Mouse (Mus musculus): ENCODE data around the gene Olfr460. TPM values are rescaled to one million over a fixed set of nuclear protein-coding genes. Genes with fewer than 3 reads are reported as not detected.
"Not testable (repeated sequence)": the region's sequence is repeated elsewhere in the genome, so short reads cannot be mapped to it uniquely, and the experiment has no call there.

Olfr460 gene
- polyA plus RNA-seq (2015; fragmentation: Nextera tagmentation; extraction: Ambion mirVana), result not detected in 2 replicates

DNA sequence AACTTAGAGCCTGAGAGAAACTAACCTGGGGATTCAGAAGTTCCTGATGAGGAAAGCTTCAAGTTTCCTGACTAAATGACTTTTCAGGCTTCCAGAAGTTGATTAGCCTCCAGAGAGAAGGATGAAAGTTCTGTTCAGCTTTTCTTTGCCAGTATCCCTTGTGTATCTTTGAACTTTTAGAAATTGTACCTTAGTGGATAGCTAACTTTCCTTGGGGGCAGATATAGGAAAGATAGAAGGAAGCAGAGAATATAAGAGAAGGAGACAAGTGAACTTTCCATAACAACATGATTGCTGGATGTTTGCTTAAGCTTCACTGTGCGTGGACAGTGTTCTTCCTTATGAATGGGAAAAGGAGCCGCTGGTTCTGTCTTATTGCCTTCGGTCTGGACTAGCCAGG lies at the start of gene Olfr460:
Gene Olfr460, plus strand, starts transcription at position 301 of the 400 bp plus-strand sequence.
- Histone ChIP-seq H3K27ac (no peak within 1 kb of the TSS), H3K9me3 (no peaks in the 10 kb centered on the region), H3K36me3 (no peaks in the 10 kb centered on the region), H3K9ac (no peak within 1 kb of the TSS), H3K4me3 (no peak within 1 kb of the TSS), H3K4me1 (no peaks in the 10 kb centered on the region), H3K4me2 (replicated peaks) (no peak within 1 kb of the TSS), H3K27me3 (no peaks in the 10 kb centered on the region)
- WGBS, result 91% methylated on average over 3 of the region's 3 CpGs
- ATAC-seq (ENCODE audit: low FRiP score, low read depth), result no peak

- no peaks in the 10 kb centered on the region for H3K36me3 ChIP-seq
- no peaks in the 10 kb centered on the region for H3K4me1 ChIP-seq
- 84% methylated on average over 10 of the region's 10 CpGs for WGBS
- ATAC-seq (ENCODE audit: low FRiP score, low read depth), result no peak
- no peak overlapping the region for H3K4me2 ChIP-seq (replicated peaks)
- no peak overlapping the region for H3K27ac ChIP-seq
- no peaks in the 10 kb centered on the region for H3K27me3 ChIP-seq
- H3K4me3 ChIP-seq, result no peak overlapping the region
- no peaks in the 10 kb centered on the region for H3K9me3 ChIP-seq
- no peak overlapping the region for H3K9ac ChIP-seq
Measured at GRCm38 (mm10) chr6:40544690-40545089, 24.6 kb upstream of the Olfr460 start.

- H3K4me3 ChIP-seq, result no peak within 1 kb of the TSS
- 90% methylated on average over 2 of the region's 2 CpGs for WGBS
- no peak within 1 kb of the TSS for H3K27ac ChIP-seq
- no peaks in the 10 kb centered on the region for H3K27me3 ChIP-seq
- H3K9me3 ChIP-seq, result no peaks in the 10 kb centered on the region
- H3K9ac ChIP-seq, result no peak within 1 kb of the TSS
- H3K4me1 ChIP-seq, result no peaks in the 10 kb centered on the region
- no peak within 1 kb of the TSS for H3K4me2 ChIP-seq (replicated peaks)
- no peak for ATAC-seq (ENCODE audit: low FRiP score, low read depth)
- H3K36me3 ChIP-seq, result no peaks in the 10 kb centered on the region
Measured at GRCm38 (mm10) chr6:40554950-40555349, 14.3 kb upstream of the Olfr460 start, which contains the start of gene Olfr461. TSS of gene Olfr461 (minus strand) at chr6:40555050.

DNA sequence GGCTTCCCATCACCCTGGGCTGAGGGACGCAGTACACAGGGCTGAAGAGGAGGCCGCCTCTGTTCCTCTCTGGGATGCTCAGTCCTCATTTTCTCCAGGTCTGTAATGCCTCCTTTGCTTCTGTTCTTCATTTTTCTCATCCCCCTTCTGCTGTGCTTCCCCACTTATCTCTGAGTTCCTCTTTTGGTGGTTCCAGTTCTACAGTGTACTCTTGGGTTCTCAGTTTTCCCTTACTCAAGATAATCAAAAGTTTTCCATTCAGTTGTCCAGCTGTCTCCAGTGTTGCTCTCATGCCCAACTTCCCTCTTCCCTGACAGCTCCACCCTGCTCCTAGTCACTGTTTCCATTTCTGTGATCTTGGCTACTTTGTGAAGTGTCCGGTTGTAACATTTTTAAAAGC lies 4.3 kb downstream of the Olfr460 start:
- no peak for ATAC-seq (ENCODE audit: low FRiP score, low read depth)
- Histone ChIP-seq H3K4me3 (no peak overlapping the region), H3K4me1 (no peaks in the 10 kb centered on the region), H3K9ac (no peak overlapping the region), H3K36me3 (no peaks in the 10 kb centered on the region), H3K27ac (no peak overlapping the region), H3K9me3 (no peaks in the 10 kb centered on the region), H3K4me2 (replicated peaks) (no peak overlapping the region), H3K27me3 (no peaks in the 10 kb centered on the region)
- 60% methylated on average over 3 of the region's 3 CpGs for WGBS

DNA sequence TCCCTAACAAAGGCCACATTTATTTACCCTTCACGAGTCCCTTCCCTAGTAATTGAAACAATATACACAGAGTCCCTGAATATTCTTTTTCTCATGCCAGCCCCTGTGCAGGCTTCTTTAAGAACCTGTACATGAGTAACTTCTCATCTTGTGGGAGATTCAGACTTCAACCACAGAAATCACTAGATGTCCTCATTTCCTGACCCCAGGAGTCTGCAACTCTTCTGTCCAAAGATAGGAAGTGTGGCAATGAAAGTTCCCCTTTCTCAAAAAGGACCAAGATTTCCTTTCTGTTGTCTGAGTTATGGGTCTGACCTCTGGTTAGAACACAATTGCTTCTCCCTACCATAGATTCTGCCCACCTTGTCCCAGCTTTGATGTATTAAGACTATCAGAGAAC lies 7.0 kb downstream of the Olfr460 start:
- Histone ChIP-seq H3K4me3 (no peak overlapping the region), H3K9me3 (no peaks in the 10 kb centered on the region), H3K27ac (no peak overlapping the region), H3K4me2 (replicated peaks) (no peak overlapping the region), H3K27me3 (no peaks in the 10 kb centered on the region), H3K9ac (no peak overlapping the region), H3K4me1 (no peaks in the 10 kb centered on the region), H3K36me3 (no peaks in the 10 kb centered on the region)
- ATAC-seq (ENCODE audit: low FRiP score, low read depth), result no peak
- WGBS, result 73% methylated on average over 1 of the region's 1 CpGs

- no peak overlapping the region for H3K4me3 ChIP-seq
- no peaks in the 10 kb centered on the region for H3K9me3 ChIP-seq
- ATAC-seq (ENCODE audit: low FRiP score, low read depth), result no peak
- no peak overlapping the region for H3K4me2 ChIP-seq (replicated peaks)
- H3K27ac ChIP-seq, result no peak overlapping the region
- H3K4me1 ChIP-seq, result no peaks in the 10 kb centered on the region
- no peaks in the 10 kb centered on the region for H3K36me3 ChIP-seq
- H3K9ac ChIP-seq, result no peak overlapping the region
- H3K27me3 ChIP-seq, result no peaks in the 10 kb centered on the region
- 73% methylated on average over 6 of the region's 6 CpGs for WGBS
Measured at GRCm38 (mm10) chr6:40584336-40584735, 15.0 kb downstream of the Olfr460 start.

DNA sequence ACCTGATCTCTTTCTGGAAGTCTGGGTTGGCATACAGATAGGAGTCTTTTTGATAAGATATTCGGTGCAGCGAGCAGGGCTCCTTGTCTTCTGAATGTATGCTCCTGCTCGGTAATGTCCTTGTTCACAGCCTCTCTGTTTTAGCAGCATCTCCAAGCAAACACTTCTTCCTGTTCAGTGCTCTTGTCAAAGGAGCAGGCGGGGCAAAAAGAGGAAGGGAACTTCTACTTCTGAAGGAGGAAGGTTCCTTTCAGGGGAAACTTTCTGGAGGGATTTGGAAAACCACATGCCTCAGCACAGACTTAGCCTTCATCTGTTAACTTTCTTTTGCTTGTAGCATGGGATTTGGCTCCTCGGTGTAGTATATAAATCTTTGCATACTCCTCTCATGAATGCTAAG lies 16.4 kb downstream of the Olfr460 start, which contains the start of gene Clec5a:
Gene Clec5a, minus strand, starts transcription at position 177 of the 400 bp plus-strand sequence.
- no peaks in the 10 kb centered on the region for H3K9me3 ChIP-seq
- H3K4me2 ChIP-seq (replicated peaks), result no peak within 1 kb of the TSS
- ATAC-seq (ENCODE audit: low FRiP score, low read depth), result no peak
- no peaks in the 10 kb centered on the region for H3K27me3 ChIP-seq
- WGBS, result 83% methylated on average over 5 of the region's 5 CpGs
- no peak within 1 kb of the TSS for H3K27ac ChIP-seq
- no peak within 1 kb of the TSS for H3K9ac ChIP-seq
- no peaks in the 10 kb centered on the region for H3K36me3 ChIP-seq
- H3K4me3 ChIP-seq, result no peak within 1 kb of the TSS
- no peaks in the 10 kb centered on the region for H3K4me1 ChIP-seq

GRCm38 (mm10) chr6:40588346-40588745 lies 19.1 kb downstream of the Olfr460 start:
- Histone ChIP-seq H3K27me3 (no peaks in the 10 kb centered on the region), H3K4me1 (no peaks in the 10 kb centered on the region), H3K36me3 (no peaks in the 10 kb centered on the region), H3K27ac (no peak overlapping the region), H3K4me2 (replicated peaks) (no peak overlapping the region), H3K9ac (no peak overlapping the region), H3K4me3 (no peak overlapping the region), H3K9me3 (no peaks in the 10 kb centered on the region)
- 90% methylated on average over 2 of the region's 2 CpGs for WGBS
- no peak for ATAC-seq (ENCODE audit: low FRiP score, low read depth)

DNA sequence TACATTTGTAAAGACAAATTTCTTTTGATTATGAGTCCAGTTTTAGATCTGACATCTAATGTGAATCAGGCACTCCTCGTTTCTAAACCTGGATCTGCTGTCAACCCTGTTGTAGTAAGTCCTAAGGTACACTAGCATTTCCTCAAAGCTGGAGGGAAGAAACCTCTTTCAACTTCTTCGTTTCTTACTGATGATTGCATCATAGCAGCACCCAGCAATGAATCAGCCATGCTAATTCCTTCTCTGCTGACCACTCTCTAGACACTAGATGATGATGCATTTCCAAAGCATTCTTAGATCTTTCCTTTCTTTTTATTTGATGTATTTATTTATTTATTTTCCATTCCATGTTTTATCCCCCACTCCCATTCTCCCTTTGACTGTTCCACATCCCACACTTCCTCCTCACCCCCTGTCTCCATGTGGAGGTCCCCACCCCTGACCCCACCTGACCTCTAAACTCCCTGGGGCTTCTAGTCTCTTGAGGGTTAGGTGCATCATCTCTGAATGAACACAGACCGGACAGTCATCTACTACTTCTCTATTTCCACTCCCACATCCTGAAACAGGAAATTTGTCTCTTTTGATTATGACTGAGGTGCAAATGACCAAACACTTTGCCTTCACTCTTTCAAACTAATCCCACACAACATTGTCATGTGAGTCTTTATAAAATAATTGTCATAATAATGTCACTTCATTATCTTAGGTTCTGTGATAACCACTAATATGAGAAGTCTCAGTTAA lies 25.7 kb downstream of the Olfr460 start:
- 65% methylated on average over 3 of the region's 3 CpGs for WGBS
- Histone ChIP-seq H3K4me3 (no peak overlapping the region), H3K9me3 (no peaks in the 10 kb centered on the region), H3K4me2 (replicated peaks) (no peak overlapping the region), H3K27ac (no peak overlapping the region), H3K4me1 (no peaks in the 10 kb centered on the region), H3K9ac (no peak overlapping the region), H3K36me3 (no peaks in the 10 kb centered on the region), H3K27me3 (no peaks in the 10 kb centered on the region)
- ATAC-seq (ENCODE audit: low FRiP score, low read depth), result no peak

DNA sequence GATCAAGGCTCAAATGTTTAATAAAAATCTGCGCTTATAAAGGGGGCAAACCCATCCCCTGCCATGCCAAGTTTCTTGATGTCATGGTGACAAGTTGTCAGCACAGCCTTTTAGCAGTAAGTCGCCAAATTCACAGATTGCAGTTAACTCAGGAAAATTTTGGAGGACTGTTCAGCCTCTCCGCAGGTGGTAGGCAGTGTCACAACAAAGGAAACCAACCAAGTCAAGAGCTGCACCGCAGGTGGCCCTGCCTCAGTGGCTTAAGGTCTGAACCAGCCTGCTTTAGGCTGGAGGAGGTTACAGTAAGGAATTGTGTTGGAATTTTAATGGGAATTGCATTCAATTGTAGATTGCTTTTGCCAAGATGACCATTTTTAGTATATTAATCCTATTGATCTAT lies 29.3 kb downstream of the Olfr460 start:
- not testable (repeated sequence) for H3K27ac ChIP-seq; H3K4me3 ChIP-seq; H3K9ac ChIP-seq; ATAC-seq (ENCODE audit: low FRiP score, low read depth); H3K36me3 ChIP-seq; H3K4me1 ChIP-seq; H3K27me3 ChIP-seq; H3K4me2 ChIP-seq (replicated peaks); H3K9me3 ChIP-seq
- 28% methylated on average over 4 of the region's 4 CpGs for WGBS

DNA sequence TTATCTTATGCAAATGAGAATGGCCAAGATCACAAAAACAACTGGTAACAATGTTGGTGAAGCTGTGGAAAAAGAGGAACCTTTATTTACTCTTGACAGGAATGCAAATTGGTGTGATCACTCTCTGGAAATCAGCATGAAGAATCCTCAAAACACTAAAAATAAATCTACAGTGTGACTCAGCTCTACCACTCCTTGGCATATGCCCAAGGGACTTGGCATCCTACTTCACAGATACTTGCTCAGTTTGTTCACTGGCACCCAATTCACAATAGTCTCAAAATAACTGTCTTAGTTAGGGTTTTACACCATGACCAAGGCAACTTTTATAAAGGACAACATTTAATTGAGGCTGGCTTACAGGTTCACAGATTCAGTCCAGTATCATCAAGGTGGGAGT lies 38.1 kb downstream of the Olfr460 start:
- no peaks in the 10 kb centered on the region for H3K36me3 ChIP-seq
- H3K4me1 ChIP-seq, result no peaks in the 10 kb centered on the region
- no peak overlapping the region for H3K9ac ChIP-seq
- no peak for ATAC-seq (ENCODE audit: low FRiP score, low read depth)
- H3K4me3 ChIP-seq, result no peak overlapping the region
- H3K4me2 ChIP-seq (replicated peaks), result no peak overlapping the region
- no peak overlapping the region for H3K27ac ChIP-seq
- H3K9me3 ChIP-seq, result no peaks in the 10 kb centered on the region
- no peaks in the 10 kb centered on the region for H3K27me3 ChIP-seq

- Histone ChIP-seq H3K27ac (no peak overlapping the region), H3K36me3 (no peaks in the 10 kb centered on the region), H3K27me3 (no peaks in the 10 kb centered on the region), H3K4me1 (no peaks in the 10 kb centered on the region), H3K4me3 (no peak overlapping the region), H3K9me3 (no peaks in the 10 kb centered on the region), H3K9ac (no peak overlapping the region), H3K4me2 (replicated peaks) (no peak overlapping the region)
- 76% methylated on average over 8 of the region's 8 CpGs for WGBS
- ATAC-seq (ENCODE audit: low FRiP score, low read depth), result no peak
Measured at GRCm38 (mm10) chr6:40610244-40610643, 41.0 kb downstream of the Olfr460 start.

- Histone ChIP-seq H3K9me3 (no peaks in the 10 kb centered on the region), H3K36me3 (no peaks in the 10 kb centered on the region), H3K27ac (no peak within 1 kb of the TSS), H3K4me3 (no peak within 1 kb of the TSS), H3K27me3 (no peaks in the 10 kb centered on the region), H3K9ac (no peak within 1 kb of the TSS), H3K4me1 (no peaks in the 10 kb centered on the region), H3K4me2 (replicated peaks) (no peak within 1 kb of the TSS)
- 79% methylated on average over 4 of the region's 4 CpGs for WGBS
- no peak for ATAC-seq (ENCODE audit: low FRiP score, low read depth)
Measured at GRCm38 (mm10) chr6:40613260-40613852, 44.1 kb downstream of the Olfr460 start, which contains the start of gene Tas2r138. TSS of gene Tas2r138 (minus strand) at chr6:40613310.

Data from limb, embryonic 13.5 days (tissue).